Mouse (Mus musculus): ENCODE data around the gene Wdr38.
"Not testable (repeated sequence)": the region's sequence is repeated elsewhere in the genome, so short reads cannot be mapped to it uniquely, and the experiment has no call there.

The Wdr38 gene

DNA sequence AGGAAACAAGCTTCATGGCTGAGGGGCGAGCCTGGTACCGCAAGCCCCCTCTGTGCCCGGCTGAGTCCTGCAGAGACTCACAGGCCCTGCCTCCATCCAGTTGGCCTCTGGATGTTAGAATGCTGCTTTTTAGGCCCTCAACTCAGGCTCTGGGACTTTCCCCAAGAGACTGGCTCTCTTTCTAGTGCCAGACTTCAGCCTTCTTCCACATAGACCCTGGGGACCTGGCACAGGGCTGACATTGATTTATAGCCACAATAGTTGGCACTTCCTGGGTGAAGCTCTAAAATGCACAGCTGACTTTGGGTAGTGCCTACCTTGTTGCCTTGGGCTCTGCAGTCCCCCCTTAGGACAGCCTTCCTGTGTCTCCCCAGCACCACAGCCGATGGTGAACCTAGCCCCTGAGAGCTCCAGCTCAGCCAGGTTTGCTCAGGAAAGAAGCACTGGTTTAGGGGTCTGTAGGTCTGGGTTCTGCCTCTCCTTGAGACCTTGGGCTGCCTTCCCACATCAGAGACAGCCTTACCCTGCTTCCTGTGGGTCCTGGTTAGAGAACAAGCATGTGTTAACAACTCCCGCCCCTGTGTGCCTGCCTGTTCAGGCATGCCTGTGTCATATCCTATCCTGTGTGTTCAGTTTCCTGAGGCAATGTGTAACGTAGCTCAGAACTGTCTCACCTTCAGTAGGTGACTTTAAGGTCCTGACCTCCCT is 9.3 kb upstream of the Wdr38 start:
- in situ Hi-C loops (cut with MboI; ENCODE audit: low pct_unique_long_range_greater_than_20kb in 1 of 2, low sequenced_read_pairs in 2 of 2, unreplicated experiment in 1 of 2) = no loop called here

GRCm38 (mm10) chr2:38988929-38989328 is 8.3 kb upstream of the Wdr38 start:
- in situ Hi-C loops (cut with MboI; ENCODE audit: low pct_unique_long_range_greater_than_20kb in 1 of 2, low sequenced_read_pairs in 2 of 2, unreplicated experiment in 1 of 2) = no loop called here

GRCm38 (mm10) chr2:38992004-38992403 is 5.3 kb upstream of the Wdr38 start:
- in situ Hi-C loops (cut with MboI; ENCODE audit: low pct_unique_long_range_greater_than_20kb in 1 of 2, low sequenced_read_pairs in 2 of 2, unreplicated experiment in 1 of 2) = no loop called here

- in situ Hi-C loops (cut with MboI; ENCODE audit: low pct_unique_long_range_greater_than_20kb in 1 of 2, low sequenced_read_pairs in 2 of 2, unreplicated experiment in 1 of 2) = no loop called here
Observed at GRCm38 (mm10) chr2:38992452-38992851, 4.8 kb upstream of the Wdr38 start.

GRCm38 (mm10) chr2:38999381-38999780 is 2.1 kb downstream of the Wdr38 start:
- in situ Hi-C loops (cut with MboI; ENCODE audit: low pct_unique_long_range_greater_than_20kb in 1 of 2, low sequenced_read_pairs in 2 of 2, unreplicated experiment in 1 of 2) = loop anchor here (5.0 kb wide), 1 partner anchor 67 kb away; the partner anchor contains the start of gene Olfml2a (in 2 of the 2)

GRCm38 (mm10) chr2:38999910-39000586 is 2.8 kb downstream of the Wdr38 start:
- in situ Hi-C loops (cut with MboI; ENCODE audit: low pct_unique_long_range_greater_than_20kb in 1 of 2, low sequenced_read_pairs in 2 of 2, unreplicated experiment in 1 of 2) = loop anchor here (5.0 kb wide), 1 partner anchor 68 kb away; the partner anchor contains the start of gene Olfml2a (in 2 of the 2)

DNA sequence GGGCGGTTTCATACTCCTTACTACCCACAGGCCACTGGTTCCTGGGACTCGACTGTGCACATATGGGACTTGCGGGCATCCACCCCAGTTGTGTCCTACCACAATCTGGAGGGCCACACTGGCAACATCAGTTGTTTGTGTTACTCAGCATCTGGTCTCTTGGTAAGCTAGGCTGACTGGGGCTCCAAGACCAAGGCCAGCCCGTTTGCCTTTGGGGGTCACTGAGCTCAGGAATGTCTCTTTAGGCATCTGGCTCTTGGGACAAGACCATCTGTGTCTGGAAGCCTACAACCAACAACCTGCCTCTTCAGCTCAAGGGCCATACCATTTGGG is 3.3 kb downstream of the Wdr38 start:
- in situ Hi-C loops (cut with MboI; ENCODE audit: low pct_unique_long_range_greater_than_20kb in 1 of 2, low sequenced_read_pairs in 2 of 2, unreplicated experiment in 1 of 2) = no loop called here

- in situ Hi-C loops (cut with MboI; ENCODE audit: low pct_unique_long_range_greater_than_20kb in 1 of 2, low sequenced_read_pairs in 2 of 2, unreplicated experiment in 1 of 2) = no loop called here
Observed at GRCm38 (mm10) chr2:39001866-39002265, 4.6 kb downstream of the Wdr38 start.

GRCm38 (mm10) chr2:39003106-39003505 is 5.8 kb downstream of the Wdr38 start:
- in situ Hi-C loops (cut with MboI; ENCODE audit: low pct_unique_long_range_greater_than_20kb in 1 of 2, low sequenced_read_pairs in 2 of 2, unreplicated experiment in 1 of 2) = no loop called here

DNA sequence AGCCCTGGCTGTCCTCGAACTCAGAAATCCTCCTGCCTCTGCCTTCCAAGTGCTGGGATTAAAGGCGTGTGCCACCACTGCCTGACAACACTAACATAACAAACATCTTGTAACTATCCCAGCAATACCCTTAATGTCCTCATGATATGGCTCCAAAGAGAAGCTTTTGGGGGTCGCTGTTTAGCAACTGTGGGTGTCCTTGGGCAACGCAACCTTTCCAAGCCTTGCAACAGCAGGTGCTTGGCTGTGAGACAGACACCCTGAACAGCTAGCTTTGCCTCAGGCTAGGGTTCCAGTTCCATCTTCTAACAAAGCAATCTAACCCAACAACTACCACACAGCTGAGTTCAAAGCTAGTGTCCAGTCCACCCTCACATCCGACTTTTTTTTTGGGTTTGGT is 6.2 kb downstream of the Wdr38 start:
- in situ Hi-C loops (cut with MboI; ENCODE audit: low pct_unique_long_range_greater_than_20kb in 1 of 2, low sequenced_read_pairs in 2 of 2, unreplicated experiment in 1 of 2) = no loop called here

DNA sequence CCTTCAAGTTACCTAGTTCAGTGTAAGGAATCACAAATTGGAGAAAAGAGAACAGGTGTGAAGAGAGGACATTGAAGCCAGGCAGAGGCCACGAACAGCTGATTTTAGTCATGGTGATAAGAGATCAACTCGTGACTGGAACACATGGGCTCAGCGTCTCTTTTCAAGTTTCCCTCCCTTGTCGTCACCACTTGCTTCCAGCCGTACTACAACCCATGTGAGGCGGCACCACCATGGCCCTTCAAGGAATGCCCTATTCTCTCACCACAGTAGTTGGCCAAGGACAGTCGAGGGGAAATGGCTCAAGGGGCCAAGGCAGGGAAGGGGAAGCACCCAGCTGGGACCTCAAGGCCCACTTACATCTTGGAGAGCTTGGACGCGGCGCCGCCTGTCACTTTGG is 7.1 kb downstream of the Wdr38 start:
- in situ Hi-C loops (cut with MboI; ENCODE audit: low pct_unique_long_range_greater_than_20kb in 1 of 2, low sequenced_read_pairs in 2 of 2, unreplicated experiment in 1 of 2) = no loop called here

DNA sequence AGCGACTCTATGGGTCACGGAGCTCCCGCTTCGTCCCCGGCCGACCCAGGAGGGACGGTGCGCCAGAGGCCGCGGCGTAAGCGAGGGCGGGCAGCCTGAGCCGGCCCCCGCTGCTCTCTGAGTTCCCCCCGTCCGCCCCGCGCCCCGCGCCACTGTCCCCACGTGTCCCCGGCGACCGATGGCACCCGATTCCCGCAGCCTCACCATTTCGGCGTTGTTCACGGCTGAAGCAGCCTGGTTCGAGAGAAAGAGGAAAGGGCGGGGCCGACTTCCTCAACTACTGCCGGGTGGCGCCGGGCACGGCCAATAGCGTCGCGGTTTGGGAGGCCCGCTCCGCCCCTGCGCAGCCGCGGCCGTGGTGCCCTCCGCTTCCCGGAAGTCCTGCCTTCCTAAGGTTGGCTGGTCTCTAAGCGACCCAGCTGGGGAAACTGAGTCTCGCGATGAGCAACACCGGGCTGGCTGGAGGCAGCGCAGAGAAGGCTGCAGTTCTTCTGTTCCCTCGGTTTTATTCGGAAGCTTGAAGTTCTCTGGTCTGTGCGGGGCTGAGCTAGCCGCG is 7.7 kb downstream of the Wdr38 start, which contains the start of gene Arpc5l:
TSS of gene Arpc5l (plus strand) at position 469 of the 556 bp plus-strand sequence.
- in situ Hi-C loops (cut with MboI; ENCODE audit: low pct_unique_long_range_greater_than_20kb in 1 of 2, low sequenced_read_pairs in 2 of 2, unreplicated experiment in 1 of 2) = no loop called here

GRCm38 (mm10) chr2:39005574-39006079 is 8.4 kb downstream of the Wdr38 start, which contains the start of gene Rpl35:
TSS of gene Rpl35 (minus strand) at chr2:39005624.
- in situ Hi-C loops (cut with MboI; ENCODE audit: low pct_unique_long_range_greater_than_20kb in 1 of 2, low sequenced_read_pairs in 2 of 2, unreplicated experiment in 1 of 2) = no loop called here

DNA sequence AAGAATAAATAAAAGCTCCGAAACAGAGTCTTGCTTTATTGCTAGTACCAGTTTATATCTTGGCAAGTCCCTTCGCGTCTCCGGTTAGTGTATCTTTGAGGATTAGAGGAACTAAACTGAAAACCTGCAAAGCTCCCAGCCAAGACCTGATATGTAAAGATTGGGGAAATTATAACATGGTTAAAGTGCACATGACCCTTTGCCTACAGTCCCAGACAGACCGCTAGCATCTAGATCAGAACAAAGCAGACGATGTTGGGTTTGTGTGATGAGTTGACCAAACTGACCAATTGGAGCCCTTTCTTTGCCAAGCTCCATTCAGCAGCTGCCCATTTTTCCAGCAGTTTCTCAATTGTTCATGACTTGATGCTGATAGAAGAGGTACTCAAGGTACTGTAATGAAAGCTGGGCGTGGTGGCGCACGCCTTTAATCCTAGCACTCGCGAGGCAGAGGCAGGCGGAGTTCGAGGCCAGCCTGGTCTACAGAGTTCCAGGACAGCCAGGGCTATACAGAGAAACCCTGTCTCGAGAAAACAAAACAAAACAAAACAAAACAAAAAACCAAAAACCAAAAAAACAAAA is 9.0 kb downstream of the Wdr38 start:
- in situ Hi-C loops (cut with MboI; ENCODE audit: low pct_unique_long_range_greater_than_20kb in 1 of 2, low sequenced_read_pairs in 2 of 2, unreplicated experiment in 1 of 2) = no loop called here

DNA sequence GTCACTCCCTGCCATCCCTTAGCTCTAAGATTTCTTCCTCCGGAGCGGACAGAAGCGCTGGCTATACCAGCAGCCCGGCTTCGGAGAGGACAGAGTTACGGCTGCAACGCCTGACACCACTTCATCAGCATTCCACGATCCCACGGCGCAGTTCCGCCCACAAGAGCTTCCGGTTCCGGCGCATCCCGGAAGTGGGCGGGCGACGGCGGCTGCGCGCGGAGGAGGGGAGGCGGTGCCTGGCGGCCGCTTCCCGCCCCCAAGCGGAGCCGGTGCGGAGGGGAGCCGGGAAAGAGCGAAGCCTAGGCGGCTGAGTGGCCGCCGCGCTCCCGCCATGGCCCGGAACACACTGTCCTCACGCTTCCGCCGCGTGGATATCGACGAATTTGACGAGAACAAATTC is 10.6 kb downstream of the Wdr38 start:
- in situ Hi-C loops (cut with MboI; ENCODE audit: low pct_unique_long_range_greater_than_20kb in 1 of 2, low sequenced_read_pairs in 2 of 2, unreplicated experiment in 1 of 2) = no loop called here

- in situ Hi-C loops (cut with MboI; ENCODE audit: low pct_unique_long_range_greater_than_20kb in 1 of 2, low sequenced_read_pairs in 2 of 2, unreplicated experiment in 1 of 2) = no loop called here
Observed at GRCm38 (mm10) chr2:39008350-39008851, 11.1 kb downstream of the Wdr38 start.

- in situ Hi-C loops (cut with MboI; ENCODE audit: low pct_unique_long_range_greater_than_20kb in 1 of 2, low sequenced_read_pairs in 2 of 2, unreplicated experiment in 1 of 2) = no loop called here
Observed at GRCm38 (mm10) chr2:39008954-39009365, 11.7 kb downstream of the Wdr38 start.

DNA sequence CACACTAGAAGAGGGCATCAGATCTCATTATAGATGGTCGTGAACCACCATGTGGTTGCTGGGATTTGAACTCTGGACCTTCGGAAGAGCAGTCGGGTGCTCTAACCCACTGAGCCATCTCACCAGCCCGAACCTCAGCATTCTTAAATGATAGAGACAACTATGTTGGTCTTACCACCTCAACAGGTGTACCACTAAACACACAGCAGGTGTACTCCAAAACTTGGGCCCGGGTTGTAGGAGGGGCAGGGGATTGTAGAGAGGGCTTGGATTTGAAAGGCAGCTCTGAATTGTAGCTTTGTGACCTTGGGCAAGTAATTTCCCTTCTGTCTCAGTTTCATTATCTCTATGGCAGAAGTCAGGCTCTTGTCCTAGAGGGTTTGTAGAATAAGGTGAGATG is 12.9 kb downstream of the Wdr38 start:
- in situ Hi-C loops (cut with MboI; ENCODE audit: low pct_unique_long_range_greater_than_20kb in 1 of 2, low sequenced_read_pairs in 2 of 2, unreplicated experiment in 1 of 2) = not testable (repeated sequence)

DNA sequence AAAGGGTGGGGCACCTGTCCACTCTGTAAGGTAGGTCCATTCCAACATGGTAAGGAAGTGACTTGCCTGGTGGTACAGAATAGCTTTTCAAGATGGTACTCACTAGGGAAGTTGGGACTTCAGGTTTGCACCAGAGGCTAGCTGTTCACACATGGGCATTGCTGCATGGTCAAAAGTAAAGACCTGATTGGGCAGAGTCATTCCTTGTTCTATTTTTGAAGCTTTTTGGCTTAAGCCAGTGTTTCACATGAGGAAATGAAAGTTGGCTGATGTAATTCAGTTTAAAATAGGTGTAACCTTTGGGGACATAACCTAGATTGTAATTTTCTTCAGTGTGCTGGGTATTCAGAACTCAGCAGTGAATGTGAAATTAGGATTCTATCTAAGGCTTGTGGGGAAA is 14.0 kb downstream of the Wdr38 start:
- in situ Hi-C loops (cut with MboI; ENCODE audit: low pct_unique_long_range_greater_than_20kb in 1 of 2, low sequenced_read_pairs in 2 of 2, unreplicated experiment in 1 of 2) = no loop called here

Data from mouse embryonic stem cell (cell line).